Mouse (Mus musculus): ENCODE data around the gene Samm50.
A peak's percentile ranks its signal among the peaks of the same experiment; 100 is the strongest.

DNA sequence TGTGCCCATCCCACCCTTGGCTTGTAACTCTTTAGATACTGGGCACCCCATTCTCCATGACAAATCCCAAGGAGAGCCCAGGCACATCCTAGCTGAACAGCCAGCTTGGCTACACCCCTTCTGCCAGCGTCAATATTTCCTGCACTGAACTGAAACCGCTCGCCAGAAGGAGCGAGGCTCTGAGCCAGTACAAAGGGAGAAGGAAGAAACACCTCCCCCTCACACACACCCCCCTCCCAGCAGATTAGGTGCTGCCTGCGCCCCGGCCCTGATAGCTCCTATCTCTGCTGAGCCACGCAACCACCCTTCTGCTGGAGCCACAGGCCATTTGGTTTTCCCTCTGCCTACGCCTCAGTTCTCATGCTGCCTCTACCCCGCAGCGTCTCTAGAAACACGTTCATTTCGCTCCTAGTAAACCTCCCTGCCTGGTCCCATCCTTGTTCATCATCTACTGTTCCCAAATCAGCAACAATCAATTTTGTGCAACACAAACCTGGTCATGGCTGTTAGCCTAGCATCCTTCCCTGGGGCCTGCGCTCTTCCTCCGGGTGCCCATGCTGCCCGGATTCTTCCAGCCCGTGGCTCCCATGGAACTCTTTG lies 39.2 kb downstream of the Samm50 start:
- TF ChIP-seq CTCF (IDR thresholded peaks at IDR 0.05; ENCODE audit: insufficient read depth, low read length) (no peak), POLR2A (IDR thresholded peaks at IDR 0.05; ENCODE audit: borderline replicate concordance, extremely low read depth, low read depth, low read length) (peak; percentile 37; the same call in 1 of the 2 replicates)

Measured in lung, adult 2 months (tissue).